Mouse (Mus musculus) heart, embryonic 14.5 days (tissue): ENCODE data around the gene Gm16181. TPM values are rescaled to one million over a fixed set of nuclear protein-coding genes. Genes with fewer than 3 reads are reported as not detected.
"Not testable (repeated sequence)": the region's sequence is repeated elsewhere in the genome, so short reads cannot be mapped to it uniquely, and the experiment has no call there.

Source experiments
- ATAC-seq: fragments of 200-750 bp; cut with Nextera tagmentation; 2 replicates; pipeline ENCODE4 v1.8.0; 2017; ENCODE audit warnings: low read depth, moderate TSS enrichment; ENCODE audit not compliant: insufficient number of reproducible peaks, insufficient read depth, low FRiP score
- H3K27ac ChIP-seq, 2 experiments: fragments of 200-500 bp in 1 of 2; fragments of 300-500 bp in 1 of 2; sonication (generic) in 1 of 2; replicated peaks in 1 of 2; 2 replicates each; pipeline ENCODE4 v1.5.1; 2012 to 2014; ENCODE audit warnings: low read depth in 2 of 2, low read length in 2 of 2, control low read depth in 1 of 2, mild to moderate bottlenecking in 1 of 2, mixed read lengths in 1 of 2; ENCODE audit not compliant: control insufficient read depth in 1 of 2, insufficient read depth in 1 of 2
- H3K27me3 ChIP-seq: fragments of 300-500 bp; sonication (generic); 2 replicates; pipeline ENCODE4 v1.6.1; 2014; ENCODE audit warnings: mild to moderate bottlenecking, low read length, control low read depth; ENCODE audit not compliant: control insufficient read depth, insufficient read depth
- H3K36me3 ChIP-seq: fragments of 300-500 bp; sonication (generic); 2 replicates; pipeline ENCODE4 v1.6.1; 2014; ENCODE audit warnings: mild to moderate bottlenecking, control low read depth, low read length, mixed read lengths; ENCODE audit not compliant: control insufficient read depth, insufficient read depth
- H3K4me1 ChIP-seq, 2 experiments: fragments of 200-500 bp in 1 of 2; fragments of 300-500 bp in 1 of 2; sonication (generic) in 1 of 2; 2 replicates each; pipeline ENCODE4 v1.6.1; 2012 to 2014; ENCODE audit warnings: low read length in 2 of 2, control low read depth in 1 of 2, mixed read lengths in 1 of 2; ENCODE audit not compliant: control insufficient read depth in 2 of 2, insufficient read depth in 2 of 2
- H3K4me2 ChIP-seq: fragments of 300-500 bp; sonication (generic); 2 replicates; pipeline ENCODE4 v1.6.1; 2014; ENCODE audit warnings: mild to moderate bottlenecking, low read length
- H3K4me3 ChIP-seq, 2 experiments: fragments of 200-500 bp in 1 of 2; fragments of 300-500 bp in 1 of 2; sonication (generic) in 1 of 2; 2 replicates each; pipeline ENCODE4 v1.5.1; 2012 to 2014; ENCODE audit warnings: low read length in 2 of 2, mild to moderate bottlenecking in 2 of 2, control low read depth in 1 of 2, low read depth in 1 of 2, moderate library complexity in 1 of 2; ENCODE audit not compliant: control insufficient read depth in 1 of 2, insufficient read depth in 1 of 2
- H3K9ac ChIP-seq: fragments of 300-500 bp; sonication (generic); 2 replicates; pipeline ENCODE4 v1.6.1; 2014; ENCODE audit warnings: mild to moderate bottlenecking, low read length
- H3K9me3 ChIP-seq: fragments of 300-500 bp; sonication (generic); 2 replicates; pipeline ENCODE4 v1.6.1; 2016; ENCODE audit warnings: low read length, control low read depth; ENCODE audit not compliant: control insufficient read depth
- WGBS: fragments of 180-500 bp; shearing (Covaris S2); extraction: QIAGEN DNeasy Blood & Tissue Kit; methylation state at CpG from one replicate; pipeline ENCODE4 v1.1.7; 2014; 5-methylcytosine and 5-hydroxymethylcytosine counted together
- polyA plus RNA-seq: library from polyadenylated mRNA; unstranded; fragments of >200 nt; fragmentation: Nextera tagmentation; extraction: Ambion mirVana; gene quantifications from 2 replicates; pipeline ENCODE4 v1.2.1, GENCODE M21; 2014

Gm16181 gene
- polyA plus RNA-seq, 1 experiment from 2014 or later = not detected

- peaks cover 7 to 25% of the 10 kb centered on the region in 2 experiments for H3K4me1 ChIP-seq
- H3K4me3 ChIP-seq = peak overlapping the region in 1 of 2 experiments; percentile 67; a peak in 2 of 4 replicates
- not testable (repeated sequence) for H3K27me3 ChIP-seq, ATAC-seq, H3K9ac ChIP-seq, H3K9me3 ChIP-seq
- peak overlapping the region; percentile 82 for H3K4me2 ChIP-seq
- peak overlapping the region; percentile 63 to 86; a peak in 3 of 4 replicates for H3K27ac ChIP-seq
- WGBS = 87% methylated on average over 7 of the region's 7 CpGs
- peaks cover 55% of the 10 kb centered on the region for H3K36me3 ChIP-seq
Measured at GRCm38 (mm10) chr17:35234090-35234489, 13.5 kb downstream of the Gm16181 start.

DNA sequence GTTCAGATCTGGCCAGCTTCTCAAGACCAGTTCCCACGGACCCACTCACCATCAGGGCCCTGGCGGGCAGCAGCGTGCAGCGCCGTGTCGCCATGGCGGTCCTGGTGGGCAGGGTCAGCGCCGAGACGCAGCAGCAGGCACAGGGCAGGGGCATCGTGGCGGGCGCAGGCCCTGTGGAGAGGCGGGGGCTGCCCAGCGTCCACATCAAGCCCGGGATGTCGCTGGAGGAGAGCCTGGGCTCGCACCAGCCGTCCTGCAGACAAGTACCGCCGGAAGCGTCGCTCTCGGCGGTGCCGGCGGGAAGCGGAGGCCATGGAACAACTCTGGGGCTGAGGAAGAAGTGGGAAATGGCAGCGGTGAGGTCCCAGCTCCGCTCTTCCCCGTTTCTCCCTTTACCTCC is 14.3 kb downstream of the Gm16181 start:
- peak overlapping the region; percentile 82 for H3K4me2 ChIP-seq
- peaks cover 47% of the 10 kb centered on the region for H3K36me3 ChIP-seq
- H3K4me1 ChIP-seq = peaks cover 7 to 25% of the 10 kb centered on the region in 2 experiments
- WGBS = 4% methylated on average over 31 of the region's 31 CpGs
- H3K4me3 ChIP-seq = peak overlapping the region; percentile 67 to 79
- H3K9ac ChIP-seq = peak overlapping the region; percentile 91
- H3K27ac ChIP-seq = peak overlapping the region; percentile 86 to 94
- no peaks in the 10 kb centered on the region for H3K27me3 ChIP-seq
- H3K9me3 ChIP-seq = no peaks in the 10 kb centered on the region
- no peak for ATAC-seq

GRCm38 (mm10) chr17:35235614-35236389 is 15.2 kb downstream of the Gm16181 start, which contains the start of gene Nfkbil1:
TSS of gene Nfkbil1 (minus strand) at chr17:35235792.
- H3K4me2 ChIP-seq = peak within 1 kb of the TSS; percentile 82
- peaks cover 39% of the 10 kb centered on the region for H3K36me3 ChIP-seq
- H3K9me3 ChIP-seq = no peaks in the 10 kb centered on the region
- H3K4me3 ChIP-seq = peak within 1 kb of the TSS; percentile 67 to 79
- WGBS = under 1% methylated on average over 35 of the region's 35 CpGs
- peak within 1 kb of the TSS; percentile 86 to 94 for H3K27ac ChIP-seq
- H3K9ac ChIP-seq = peak within 1 kb of the TSS; percentile 91
- no peaks in the 10 kb centered on the region for H3K27me3 ChIP-seq
- peaks cover 10 to 34% of the 10 kb centered on the region in 2 experiments for H3K4me1 ChIP-seq
- ATAC-seq = peak; percentile 71

DNA sequence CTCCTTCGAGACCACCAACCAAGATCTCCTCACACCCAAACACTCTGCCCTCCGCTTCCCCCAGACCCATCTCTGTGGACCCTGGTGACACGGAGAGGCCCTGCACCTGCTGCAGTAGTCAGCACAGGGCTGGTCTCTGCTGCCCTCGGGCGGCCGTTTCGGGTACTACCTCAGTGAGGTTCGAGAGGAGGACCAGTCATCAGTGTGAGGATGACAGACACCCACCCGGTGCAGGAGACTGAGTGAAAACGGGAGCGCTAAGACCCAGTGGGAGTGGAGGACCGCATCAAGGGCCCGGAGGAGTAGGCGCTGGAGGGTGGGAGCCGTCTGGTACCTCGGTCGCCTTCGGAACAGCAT is 15.7 kb downstream of the Gm16181 start:
- ATAC-seq = peak; percentile 55
- peaks cover 10 to 36% of the 10 kb centered on the region in 2 experiments for H3K4me1 ChIP-seq
- 1% methylated on average over 18 of the region's 18 CpGs for WGBS

GRCm38 (mm10) chr17:35236996-35237395 is 16.4 kb downstream of the Gm16181 start:
- Histone ChIP-seq H3K9me3 (no peaks in the 10 kb centered on the region), H3K4me2 (peak overlapping the region; percentile 82; the same call in 1 of the 2 replicates), H3K27ac (no peak overlapping the region), H3K4me1 (peaks cover 8 to 31% of the 10 kb centered on the region in 2 experiments), H3K9ac (no peak overlapping the region), H3K27me3 (no peaks in the 10 kb centered on the region), H3K4me3 (no peak overlapping the region), H3K36me3 (peaks cover 32% of the 10 kb centered on the region)
- WGBS = 63% methylated on average over 9 of the region's 9 CpGs
- no peak for ATAC-seq

More for the DNA sequence above, 15.7 kb downstream of the Gm16181 start:
- Histone ChIP-seq H3K4me2 (peak overlapping the region; percentile 82), H3K36me3 (peaks cover 33% of the 10 kb centered on the region), H3K9ac (peak overlapping the region; percentile 91), H3K27ac (peak overlapping the region; percentile 86 to 93), H3K4me3 (peak overlapping the region; percentile 67 to 79), H3K27me3 (no peaks in the 10 kb centered on the region), H3K9me3 (no peaks in the 10 kb centered on the region)

DNA sequence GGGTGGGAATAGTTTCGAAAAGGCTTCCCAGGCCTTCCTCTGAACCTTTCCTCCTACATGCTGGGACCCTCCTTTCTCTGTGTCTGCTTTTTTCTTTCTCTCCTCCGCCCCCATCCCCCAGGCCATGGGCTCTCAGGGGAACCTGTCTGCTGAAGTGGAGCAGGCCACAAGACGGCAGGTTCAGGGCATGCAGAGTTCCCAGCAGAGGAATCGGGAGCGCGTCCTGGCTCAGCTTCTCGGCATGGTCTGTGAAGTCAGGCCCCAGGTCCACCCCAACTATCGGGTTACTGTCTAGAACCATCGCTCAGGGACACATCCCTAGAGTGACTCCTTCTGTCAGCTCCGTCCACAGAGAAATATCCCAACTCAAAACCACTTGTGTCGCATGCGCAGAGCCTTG is 16.9 kb downstream of the Gm16181 start:
- ATAC-seq = no peak
- Histone ChIP-seq H3K9me3 (no peaks in the 10 kb centered on the region), H3K4me1 (peaks cover 8 to 26% of the 10 kb centered on the region in 2 experiments), H3K4me2 (no peak overlapping the region), H3K9ac (no peak overlapping the region), H3K27me3 (no peaks in the 10 kb centered on the region), H3K4me3 (no peak overlapping the region), H3K36me3 (peaks cover 27% of the 10 kb centered on the region), H3K27ac (no peak overlapping the region)
- 81% methylated on average over 12 of the region's 12 CpGs for WGBS

- Histone ChIP-seq H3K9ac (no peak overlapping the region), H3K36me3 (peaks cover 30% of the 10 kb centered on the region), H3K27ac (peak overlapping the region in 1 of 2 experiments; percentile 98; a peak in 1 of 4 replicates), H3K4me2 (no peak overlapping the region), H3K4me3 (no peak overlapping the region), H3K27me3 (no peaks in the 10 kb centered on the region), H3K4me1 (peaks cover 15 to 32% of the 10 kb centered on the region in 2 experiments), H3K9me3 (no peaks in the 10 kb centered on the region)
- WGBS = 79% methylated on average over 5 of the region's 5 CpGs
- no peak for ATAC-seq
Measured at GRCm38 (mm10) chr17:35239700-35240099, 19.1 kb downstream of the Gm16181 start.
